Mouse (Mus musculus) lung, postnatal 25 days (tissue): ENCODE data around the gene Alk.
"Not testable (repeated sequence)": the region's sequence is repeated elsewhere in the genome, so short reads cannot be mapped to it uniquely, and the experiment has no call there.

Source experiments
- DNase-seq: peaks from one replicate; pipeline ENCODE4 v3.0.0; 2022; ENCODE audit warnings: low spot score

Alk gene

DNA sequence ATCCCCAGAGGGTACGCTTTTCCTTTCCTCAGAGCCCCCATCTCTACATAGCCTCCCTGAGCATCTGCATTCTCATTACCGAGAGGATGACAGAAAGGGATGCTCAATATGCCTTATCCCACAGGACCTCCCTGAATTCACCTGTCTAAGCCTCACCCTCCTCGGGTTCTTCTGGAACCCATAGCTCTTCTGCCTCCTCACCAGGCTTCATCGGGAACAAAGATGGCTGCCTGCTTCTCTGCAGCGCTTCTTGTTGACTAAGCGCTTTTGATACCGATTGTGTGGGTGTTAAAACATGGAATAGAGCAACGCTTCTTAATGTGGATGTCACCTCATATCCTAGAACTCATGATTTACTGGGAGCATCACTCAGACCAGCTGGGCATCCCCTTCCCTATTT, 75.9 kb downstream of the Alk start:
- DNase-seq: no peak

DNA sequence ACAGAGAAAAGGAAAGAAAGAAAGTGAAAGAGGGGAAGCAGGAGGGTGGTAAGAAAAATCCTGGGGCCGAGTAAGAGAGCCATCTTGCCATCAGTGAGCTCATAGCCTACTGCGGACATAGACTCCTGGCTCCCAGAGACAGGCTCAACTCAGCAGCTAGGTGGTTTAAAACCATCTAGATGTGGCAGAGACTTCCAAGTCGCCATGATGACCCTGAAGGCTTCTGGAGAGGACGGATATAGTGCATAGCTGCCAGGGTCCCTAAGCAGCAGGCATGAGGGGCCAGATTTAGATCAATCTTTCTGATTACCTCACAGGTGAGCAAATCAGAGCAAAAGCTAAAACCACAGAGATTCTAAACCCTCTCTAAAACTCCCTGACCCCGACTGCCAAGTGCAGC, 76.9 kb downstream of the Alk start:
- DNase-seq: no peak

DNA sequence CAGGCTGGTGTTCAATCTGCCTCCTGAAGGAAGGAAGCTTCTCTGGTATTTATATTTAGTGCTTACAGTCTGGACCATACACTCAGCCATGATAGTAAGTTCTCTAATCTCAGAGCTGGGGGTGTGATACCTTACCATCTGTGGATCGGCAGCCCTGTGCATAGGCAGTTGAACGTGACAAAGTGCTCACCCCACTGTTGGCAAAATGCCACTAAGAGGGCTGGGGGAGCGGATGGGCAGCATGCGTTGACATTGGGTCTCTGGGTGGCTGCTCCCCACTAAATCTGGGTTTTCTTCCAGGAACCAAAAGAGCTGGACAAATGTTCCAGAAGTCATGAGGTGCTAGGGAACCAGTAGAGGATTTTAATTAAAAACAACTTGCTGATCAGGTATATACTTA, 78.1 kb downstream of the Alk start:
- DNase-seq: no peak

DNA sequence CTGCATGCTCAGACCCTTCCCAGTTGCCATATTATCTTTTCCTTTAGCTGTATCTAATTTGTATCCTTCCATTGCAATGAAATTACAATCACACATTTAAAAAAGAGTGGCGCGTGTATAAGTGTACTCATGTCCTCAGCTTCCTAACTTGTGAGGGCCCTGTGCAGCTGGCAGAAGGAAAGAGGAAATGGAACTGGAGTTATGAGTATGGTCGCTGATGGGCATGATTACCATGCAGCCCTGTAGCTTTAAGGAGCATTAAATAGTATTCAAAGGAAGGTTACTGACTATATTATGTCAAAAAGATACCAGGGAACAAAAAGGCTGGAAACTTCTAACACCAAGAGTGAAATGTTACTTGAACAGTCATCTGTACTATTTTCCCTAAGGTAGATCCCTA, 79.6 kb downstream of the Alk start:
- no peak for DNase-seq

DNA sequence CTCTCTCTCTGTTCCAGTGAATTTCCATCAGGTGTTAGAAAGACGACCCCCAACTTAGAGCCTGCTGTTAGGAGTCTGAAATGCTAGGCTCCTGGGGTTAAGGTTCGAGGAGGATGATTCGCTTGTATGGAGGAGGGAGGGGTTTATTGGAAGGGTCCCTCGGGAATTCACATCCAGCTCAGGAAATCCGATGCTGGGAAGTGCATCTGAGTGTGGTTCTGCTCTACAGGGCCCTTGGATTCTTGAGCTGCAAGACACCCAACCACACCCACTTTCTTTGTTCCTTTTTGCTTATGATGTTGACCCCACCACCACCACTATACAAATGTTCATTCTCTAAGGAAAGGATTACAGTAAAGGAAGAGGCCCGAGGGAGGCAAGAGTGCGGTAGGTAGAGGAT, 81.4 kb downstream of the Alk start:
- DNase-seq: no peak

DNA sequence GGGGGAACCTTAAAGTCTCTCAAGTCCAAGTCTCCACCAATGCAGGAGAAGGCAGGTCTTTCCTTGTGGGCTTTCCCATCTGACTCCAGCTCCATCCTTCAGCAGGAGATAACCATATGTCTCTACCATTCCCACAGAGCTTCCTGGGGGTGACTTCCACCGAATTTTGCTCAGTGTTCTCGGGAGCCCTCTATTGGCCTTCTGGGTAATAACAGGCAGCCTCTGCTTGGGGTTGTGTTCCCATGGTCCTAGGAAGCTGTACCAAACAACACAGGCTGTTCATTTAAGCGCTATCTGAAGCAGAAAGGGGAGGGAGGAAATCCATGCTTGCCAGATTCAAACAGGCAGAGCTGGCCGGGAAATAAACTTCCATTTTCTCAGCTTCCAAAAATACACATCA, 82.0 kb downstream of the Alk start:
- DNase-seq: peak; percentile 29

DNA sequence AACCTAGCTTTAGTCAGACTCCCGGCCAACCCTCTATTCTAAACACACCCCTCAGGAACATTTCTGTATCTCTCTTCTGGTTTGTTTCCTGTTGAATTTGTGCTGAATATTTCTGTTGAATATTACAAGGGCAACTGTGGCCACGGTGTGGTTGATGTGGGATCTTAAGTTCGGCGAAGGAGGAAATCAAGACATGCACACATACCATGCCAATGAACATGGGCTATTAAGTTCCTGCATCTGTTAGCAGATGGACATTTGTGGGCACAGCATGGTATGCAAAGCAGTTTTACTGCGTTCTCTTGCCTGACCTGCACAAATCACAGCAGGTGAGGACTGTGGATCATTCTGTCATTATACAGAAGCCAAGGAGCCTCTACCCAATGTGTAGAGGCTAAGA, 83.1 kb downstream of the Alk start:
- no peak for DNase-seq

DNA sequence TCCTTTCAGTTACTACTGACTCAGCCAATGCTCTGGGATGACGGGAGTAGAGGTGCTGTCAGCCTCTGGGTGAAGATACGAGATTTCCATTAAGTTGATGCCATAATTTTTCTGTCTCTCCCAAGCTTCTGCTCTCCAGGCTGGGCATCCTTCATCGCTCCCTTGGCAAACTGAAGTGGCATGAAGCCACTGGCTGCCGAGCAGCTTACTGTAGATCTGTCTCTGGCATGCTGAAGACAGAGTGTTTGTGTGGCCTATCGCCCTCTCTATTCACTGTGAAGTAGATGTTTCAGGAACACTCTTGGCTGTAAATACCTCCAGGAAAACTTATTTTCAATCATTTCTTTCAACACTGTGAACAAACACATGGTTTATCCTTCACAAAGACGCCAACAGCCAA, 93.7 kb downstream of the Alk start:
- DNase-seq: no peak

DNA sequence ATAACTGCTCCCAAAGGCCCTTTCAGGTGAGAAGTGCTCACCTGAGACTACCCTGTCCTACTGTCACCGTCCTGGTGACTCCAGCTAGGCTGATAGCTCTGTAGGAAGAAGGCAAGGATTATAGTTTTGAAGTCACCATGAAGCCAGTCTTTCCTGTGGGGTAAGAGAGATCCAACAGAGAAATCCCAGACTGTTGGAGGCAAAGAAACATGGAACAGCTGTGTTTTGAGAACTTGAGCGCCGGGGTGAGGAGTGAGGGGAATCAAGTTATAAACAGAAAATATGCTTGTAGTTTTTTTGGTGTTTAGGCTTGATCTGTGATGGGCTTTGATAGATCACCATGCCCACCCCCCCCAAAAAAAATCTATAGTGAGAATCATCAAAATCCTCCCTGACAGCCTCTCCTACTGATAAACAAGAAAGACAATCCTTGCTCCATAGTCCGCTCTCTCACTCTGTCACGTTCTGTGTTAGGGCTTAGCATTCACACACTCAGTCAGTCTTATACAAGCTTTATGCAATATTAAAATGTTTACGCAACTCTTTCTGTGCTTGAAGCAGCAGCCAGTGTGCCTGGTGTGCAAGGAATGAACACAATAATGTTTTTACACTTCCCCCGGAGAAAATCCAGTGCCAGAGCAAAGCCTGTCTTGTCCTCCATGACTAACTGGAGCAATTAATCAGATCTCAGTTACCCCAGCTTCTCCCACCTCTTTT, 95.6 kb downstream of the Alk start:
- DNase-seq: no peak

DNA sequence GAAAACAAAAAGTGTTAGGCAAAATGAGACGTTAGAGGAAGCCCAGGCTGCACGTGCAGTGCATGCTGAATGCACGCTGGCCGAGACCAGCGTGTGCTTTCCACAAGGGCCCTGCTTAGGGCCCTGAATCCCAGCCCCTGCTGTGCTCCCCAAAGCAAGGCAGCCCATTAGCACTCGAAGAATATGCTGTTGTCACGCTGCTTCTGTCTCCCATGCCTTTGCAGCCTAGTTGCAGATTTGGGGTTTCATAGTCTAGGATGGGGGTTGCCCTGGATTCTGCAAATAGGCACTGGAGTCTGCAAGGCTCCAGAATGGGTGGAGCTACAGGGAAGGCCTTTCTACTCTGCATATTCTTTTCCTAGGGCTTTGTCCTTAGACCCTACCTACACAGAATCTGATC, 99.2 kb downstream of the Alk start:
- no peak for DNase-seq

DNA sequence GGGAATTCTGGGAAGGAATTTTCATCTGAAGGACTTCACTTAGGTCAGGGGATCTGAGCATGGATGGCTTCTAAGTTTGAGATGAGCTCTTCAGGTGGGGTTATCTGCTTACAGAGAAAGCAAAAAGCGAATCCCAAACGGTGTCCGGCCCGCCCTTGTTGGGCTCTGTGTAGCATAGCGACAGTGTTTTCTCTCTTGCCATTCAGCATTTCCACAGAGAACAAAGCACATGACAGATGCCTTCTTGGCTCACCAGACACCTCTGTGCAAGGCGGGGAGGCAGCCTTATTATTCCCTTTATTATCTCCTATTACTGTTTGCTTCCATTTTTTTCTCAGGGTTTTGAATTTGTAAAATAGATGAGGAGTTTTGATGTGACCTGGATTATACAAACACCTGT, 99.8 kb downstream of the Alk start:
- DNase-seq: no peak

DNA sequence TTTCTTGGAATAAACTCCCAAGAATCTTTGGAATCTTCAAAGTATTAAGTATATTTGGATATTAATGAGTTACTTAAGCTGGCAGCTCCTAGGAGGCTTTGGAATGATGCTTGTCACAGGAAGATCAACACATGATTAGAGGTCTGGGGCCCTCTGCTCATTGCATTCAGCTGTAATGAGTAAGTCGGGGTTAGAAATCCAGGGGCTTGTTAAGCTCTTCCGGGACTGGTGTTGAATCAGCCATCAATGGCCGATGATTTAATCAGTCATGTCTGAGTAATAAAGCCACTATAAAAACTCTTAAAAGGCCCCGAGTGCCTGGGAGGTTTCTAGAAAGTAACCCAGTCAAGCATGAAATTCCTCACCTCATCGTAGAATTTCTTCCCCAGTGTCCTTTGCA, 109.0 kb downstream of the Alk start:
- no peak for DNase-seq

DNA sequence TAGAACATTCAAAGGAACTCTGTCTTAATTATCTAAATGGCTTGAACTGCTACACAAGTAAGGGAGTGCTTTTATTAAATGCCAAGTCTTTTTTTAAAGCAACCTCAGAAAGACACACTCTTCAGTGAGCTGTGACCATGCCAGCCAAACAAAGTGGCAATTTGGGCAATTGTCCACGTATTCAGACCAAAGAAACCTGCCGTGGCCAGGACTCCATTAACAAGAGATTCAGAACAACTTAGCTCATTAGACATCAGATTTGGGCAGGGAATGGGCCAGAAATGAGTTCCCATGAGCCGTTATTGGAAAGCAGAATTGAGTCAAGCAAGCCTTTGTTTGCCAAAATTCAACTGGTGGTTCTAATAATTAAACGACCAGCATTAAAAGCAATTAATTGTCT, 118.8 kb downstream of the Alk start:
- no peak for DNase-seq

DNA sequence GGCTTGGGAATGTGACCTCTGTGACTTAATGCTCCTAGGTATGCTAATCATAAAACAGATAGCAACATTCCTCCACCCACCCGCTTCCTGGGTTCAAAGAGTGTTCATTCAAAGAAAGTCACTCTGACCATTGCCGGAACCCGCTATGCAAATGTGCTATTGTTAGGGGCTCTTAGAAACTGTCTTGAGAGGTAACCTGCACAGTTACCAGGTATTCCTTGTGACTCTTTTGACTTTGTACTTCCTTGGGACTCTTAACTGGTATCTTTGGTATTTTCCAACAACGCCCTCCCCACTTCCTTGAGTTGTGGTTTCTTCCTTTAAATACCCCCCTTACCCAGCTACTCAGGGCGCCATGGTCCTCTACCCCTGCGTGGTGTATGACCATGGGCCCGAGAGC, 125.2 kb downstream of the Alk start:
- DNase-seq: not testable (repeated sequence)

DNA sequence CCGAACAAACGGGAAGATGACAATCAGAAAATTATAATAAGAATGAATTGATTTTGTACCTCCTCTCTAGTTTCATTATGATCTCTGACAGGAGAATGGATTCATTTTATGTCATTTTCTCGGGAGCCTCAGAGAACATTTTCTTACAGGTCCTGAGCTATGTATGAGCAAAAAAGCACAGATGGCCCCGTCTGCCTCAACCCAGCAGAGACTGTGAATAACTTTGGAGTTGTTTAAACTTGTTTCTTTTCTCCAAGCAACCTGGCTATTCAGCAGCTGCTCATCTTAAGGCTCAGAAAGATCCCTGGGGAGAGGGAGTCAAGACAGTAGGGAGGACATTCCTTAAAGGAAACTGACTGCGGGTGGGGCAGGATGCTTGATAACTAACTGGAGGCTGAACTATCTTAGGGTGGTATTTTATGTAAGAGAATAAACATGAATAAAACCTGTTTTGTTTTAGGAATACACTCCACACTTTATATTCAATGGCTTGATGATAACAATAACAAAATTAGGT, 126.5 kb downstream of the Alk start:
- no peak for DNase-seq

DNA sequence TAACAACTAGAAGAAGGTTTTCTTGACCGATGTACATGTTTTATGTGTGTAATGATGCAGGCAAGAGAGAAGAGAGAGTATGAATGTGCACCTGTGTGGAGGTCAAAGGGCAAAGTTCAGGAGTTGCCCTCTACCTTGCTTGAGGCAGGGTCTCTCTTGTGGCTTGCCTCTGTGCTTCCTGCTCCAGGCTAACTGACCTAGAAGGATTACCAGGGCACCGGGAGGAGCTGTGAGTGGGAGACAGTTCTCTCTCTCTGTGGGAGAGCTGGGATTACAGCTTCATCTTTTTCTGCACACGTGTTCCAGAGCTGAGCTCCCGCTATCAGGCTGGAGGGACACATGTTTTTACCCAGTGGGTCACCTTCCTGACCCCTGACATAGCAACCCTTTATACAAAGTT, 127.5 kb downstream of the Alk start:
- DNase-seq: no peak

DNA sequence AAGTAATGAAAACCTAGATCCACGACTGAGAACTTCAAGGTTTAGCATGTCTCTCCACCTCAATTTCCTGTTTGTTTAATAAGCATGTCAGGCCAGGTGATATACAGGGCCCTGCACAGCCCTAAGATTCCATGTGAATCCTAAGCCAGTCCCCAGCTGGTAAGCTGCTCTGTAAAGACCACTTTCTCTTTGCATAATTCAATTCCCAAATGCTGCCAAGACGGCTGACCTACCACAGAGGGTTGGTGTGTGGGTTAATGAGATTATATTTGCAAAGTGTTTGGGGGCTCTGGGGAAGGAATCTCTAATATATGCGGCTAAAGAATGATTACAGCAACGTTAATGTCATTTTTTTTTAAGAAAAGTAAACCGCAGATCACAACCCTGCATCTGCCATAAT, 130.3 kb downstream of the Alk start:
- DNase-seq: no peak

DNA sequence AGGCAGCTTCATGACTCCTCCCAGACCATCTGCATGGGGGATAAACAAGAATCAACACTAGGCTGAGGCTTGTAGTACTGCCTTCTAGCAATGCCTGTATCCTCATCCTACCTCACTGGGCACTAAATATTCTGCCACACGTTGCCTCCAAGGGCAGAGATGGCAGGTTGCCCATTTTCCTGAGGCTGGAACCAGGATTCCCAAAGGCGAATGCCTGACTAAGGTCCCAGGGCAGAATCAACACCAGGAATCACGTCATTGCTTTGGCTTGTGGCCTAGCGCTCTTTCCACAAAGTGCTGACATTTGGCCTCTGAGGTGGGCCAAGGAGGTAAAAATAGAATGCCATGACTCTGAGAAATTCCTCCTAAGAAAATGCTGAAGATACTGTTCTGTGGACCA, 155.9 kb downstream of the Alk start:
- peak; percentile 16 for DNase-seq

DNA sequence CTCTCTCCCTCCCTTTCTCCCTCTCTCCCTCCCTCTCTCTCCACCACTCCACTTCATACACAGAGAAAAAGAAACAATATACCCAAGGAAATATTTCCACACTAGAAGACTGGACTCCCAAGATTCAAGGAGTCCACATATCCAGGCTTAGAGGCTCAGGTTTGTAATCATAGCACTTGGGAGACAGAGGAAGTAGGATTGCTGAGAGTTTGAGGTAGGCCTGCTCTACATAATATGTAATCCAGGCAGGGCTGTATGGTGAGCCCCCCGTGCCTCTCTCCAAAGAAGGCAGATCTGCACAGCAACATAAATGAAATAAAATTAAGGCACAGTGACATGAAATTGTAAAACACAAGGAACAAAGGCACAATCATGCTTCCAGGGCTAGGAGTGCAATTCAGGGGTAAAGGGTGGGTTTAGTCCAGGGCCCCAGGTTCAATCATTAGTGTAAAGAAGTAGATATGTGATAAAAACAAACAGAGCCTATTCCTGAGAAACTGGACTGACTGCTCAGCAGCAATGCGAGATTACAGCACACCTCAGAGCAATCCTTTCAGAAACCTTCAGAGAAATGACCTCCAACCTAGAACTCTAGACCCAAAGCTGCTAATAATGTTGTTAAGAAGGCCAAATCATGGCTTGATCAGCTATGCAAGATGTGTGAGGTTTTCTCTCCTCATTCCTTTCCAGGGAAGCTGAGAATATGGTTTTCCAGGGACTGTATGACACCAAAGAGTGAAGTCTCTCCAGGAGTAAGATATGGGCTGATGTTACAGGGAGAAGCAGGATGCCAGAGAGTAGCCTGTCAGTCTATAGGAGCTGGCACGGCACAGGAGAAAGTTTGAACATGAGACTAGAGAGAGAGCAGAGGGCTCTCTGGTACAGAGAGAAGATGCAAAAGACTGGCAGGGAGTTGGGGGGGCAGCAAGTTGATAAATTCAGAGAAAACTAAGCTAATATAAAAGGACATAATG, 158.9 kb downstream of the Alk start:
- no peak for DNase-seq

DNA sequence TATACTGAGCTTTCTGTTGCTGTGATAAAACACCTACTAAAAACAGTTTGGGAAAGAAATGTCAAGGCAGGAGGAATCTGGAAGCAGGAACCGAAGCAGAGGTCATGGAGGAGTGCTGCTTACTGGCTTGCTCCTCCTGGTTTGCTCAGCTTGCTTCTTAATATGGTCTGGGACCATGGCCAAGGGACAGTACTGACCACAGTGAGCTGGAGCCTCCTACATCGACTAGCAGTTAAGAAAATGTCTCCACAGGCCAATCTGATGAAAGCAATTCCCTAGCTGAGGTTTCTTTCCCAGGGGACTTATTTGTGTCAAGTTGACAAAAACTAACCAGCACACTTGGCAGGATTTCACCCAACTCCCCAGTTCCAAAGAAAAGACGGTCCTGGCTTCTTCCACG, 187.0 kb downstream of the Alk start:
- no peak for DNase-seq

DNA sequence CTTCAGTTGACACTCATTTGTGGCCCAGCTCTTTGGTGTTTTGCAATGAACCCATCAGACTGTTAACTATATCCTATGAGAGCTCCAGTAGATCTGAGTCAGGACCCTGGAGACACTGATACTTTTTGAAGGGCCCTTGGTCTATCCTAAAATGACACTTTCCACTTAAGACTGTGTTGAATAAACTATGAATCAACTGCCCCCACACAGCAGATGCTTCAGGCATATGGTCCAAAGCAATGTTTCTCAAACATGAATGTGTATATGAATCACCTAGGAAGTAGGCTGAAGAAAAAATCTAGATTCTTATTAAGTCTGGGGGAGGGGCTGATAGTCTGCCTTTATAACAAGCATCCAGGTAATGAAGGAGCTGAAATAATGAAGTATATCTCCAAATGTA, 189.8 kb downstream of the Alk start:
- DNase-seq: no peak

DNA sequence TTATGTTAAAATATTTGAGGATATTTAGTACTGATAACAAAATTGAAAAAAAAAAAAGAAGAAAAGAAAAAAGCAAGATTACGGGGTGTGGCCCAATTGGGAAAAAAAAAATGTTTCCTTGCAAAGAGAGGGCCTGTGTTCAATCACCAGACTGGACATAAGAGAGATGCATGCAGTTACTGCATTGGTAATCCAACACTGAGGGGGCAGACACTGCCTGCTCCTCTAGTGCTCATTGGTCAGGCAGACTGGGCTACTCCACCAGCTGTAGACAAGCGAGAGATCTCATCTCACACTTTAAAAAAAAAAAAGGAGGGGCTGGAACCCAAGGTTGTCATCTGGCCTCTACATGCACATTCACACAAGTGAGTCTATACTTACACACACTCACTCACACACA, 199.6 kb downstream of the Alk start:
- DNase-seq: no peak

DNA sequence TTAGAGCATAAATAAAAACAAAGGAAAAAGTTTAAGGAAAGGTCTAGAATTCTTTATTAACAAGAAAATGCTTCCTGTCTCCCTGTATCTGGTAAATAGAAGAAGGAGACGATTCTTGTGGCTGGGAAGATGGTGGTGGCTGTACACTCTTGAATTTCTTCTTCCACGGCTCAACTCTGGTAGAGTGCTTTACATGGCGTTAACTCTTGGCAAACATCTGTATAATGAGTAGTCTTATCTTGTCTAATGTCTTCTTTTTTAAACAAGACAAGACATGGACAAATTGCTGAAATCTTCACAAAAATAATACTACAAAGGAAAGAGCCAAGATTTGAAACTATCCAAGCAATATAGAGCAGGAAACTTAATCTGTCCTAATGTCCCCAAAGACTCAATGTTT, 202.6 kb downstream of the Alk start:
- DNase-seq: no peak
